Mouse (Mus musculus): Measurements from ENCODE around the gene Olfr1094. TPM values are rescaled to one million over a fixed set of nuclear protein-coding genes. Genes with fewer than 3 reads are reported as not detected.

Olfr1094 gene
- not detected in 2 replicates for polyA plus RNA-seq (2015; fragmentation: Nextera tagmentation; extraction: Ambion mirVana)

DNA sequence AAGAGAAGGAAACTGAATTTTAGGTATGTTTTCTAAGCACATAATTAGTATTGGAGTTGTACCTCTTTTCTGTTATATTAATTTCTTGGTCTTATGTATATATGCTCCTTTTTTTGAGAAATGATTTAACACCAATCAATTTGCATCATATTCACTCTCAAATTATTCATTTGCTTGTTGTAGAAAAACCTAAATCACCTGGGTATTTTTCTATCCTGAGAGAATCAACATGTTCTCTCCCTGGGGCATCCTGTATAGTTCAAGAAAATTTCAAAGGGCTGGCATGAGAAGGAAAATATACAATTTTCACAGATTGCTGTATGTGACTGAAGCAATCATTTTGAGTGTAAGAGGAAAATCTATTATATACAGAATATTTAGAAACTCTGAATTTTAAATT is at the start of gene Olfr1094:
Gene Olfr1094, plus strand, starts transcription at position 301 of the 400 bp plus-strand sequence.
- ATAC-seq (ENCODE audit: low read depth) = no peak
- no peaks in the 10 kb centered on the region for H3K36me3 ChIP-seq
- no peaks in the 10 kb centered on the region for H3K27me3 ChIP-seq
- H3K4me2 ChIP-seq = no peak within 1 kb of the TSS
- H3K4me3 ChIP-seq = no peak within 1 kb of the TSS
- no peaks in the 10 kb centered on the region for H3K4me1 ChIP-seq (replicated peaks)
- H3K9me3 ChIP-seq = no peaks in the 10 kb centered on the region
- no peak within 1 kb of the TSS for H3K27ac ChIP-seq (replicated peaks)
- no peak within 1 kb of the TSS for H3K9ac ChIP-seq

DNA sequence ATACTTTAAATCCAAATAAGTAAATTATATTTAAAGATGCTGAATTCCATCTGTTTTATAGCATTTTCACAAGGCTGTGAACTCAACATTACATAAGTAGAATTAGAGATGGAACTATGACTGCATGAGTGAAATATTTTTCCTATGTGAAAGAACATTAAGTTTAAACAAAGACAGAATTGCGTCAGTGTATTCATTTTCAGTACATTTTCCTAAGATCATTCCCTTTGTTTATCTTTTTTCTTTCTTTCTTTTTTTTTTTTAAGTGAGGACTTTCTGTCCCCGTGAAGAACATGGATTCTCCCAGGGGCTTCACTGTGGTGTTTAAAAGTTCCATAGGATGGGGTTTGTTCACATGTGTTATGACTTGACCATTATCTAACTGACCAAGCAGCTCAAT is 42.3 kb upstream of the Olfr1094 start, which contains the start of gene Olfr1093:
Gene Olfr1093, plus strand, starts transcription at position 301 of the 400 bp plus-strand sequence.
- no peak for ATAC-seq (ENCODE audit: low read depth)
- H3K9me3 ChIP-seq = no peaks in the 10 kb centered on the region
- no peak within 1 kb of the TSS for H3K9ac ChIP-seq
- WGBS = 71% methylated on average over 2 of the region's 2 CpGs
- H3K4me2 ChIP-seq = no peak within 1 kb of the TSS
- H3K4me3 ChIP-seq = no peak within 1 kb of the TSS
- H3K4me1 ChIP-seq (replicated peaks) = no peaks in the 10 kb centered on the region
- no peaks in the 10 kb centered on the region for H3K36me3 ChIP-seq
- no peaks in the 10 kb centered on the region for H3K27me3 ChIP-seq
- H3K27ac ChIP-seq (replicated peaks) = no peak within 1 kb of the TSS

GRCm38 (mm10) chr2:86809918-86810317 is 14.5 kb upstream of the Olfr1094 start, which contains the start of gene Olfr141:
Gene Olfr141 (minus strand): TSS chr2:86810018.
- Histone ChIP-seq H3K4me2 (no peak within 1 kb of the TSS), H3K4me1 (replicated peaks) (no peaks in the 10 kb centered on the region), H3K9ac (no peak within 1 kb of the TSS), H3K9me3 (no peaks in the 10 kb centered on the region), H3K27me3 (no peaks in the 10 kb centered on the region), H3K36me3 (no peaks in the 10 kb centered on the region), H3K27ac (replicated peaks) (no peak within 1 kb of the TSS), H3K4me3 (no peak within 1 kb of the TSS)
- no peak for ATAC-seq (ENCODE audit: low read depth)

DNA sequence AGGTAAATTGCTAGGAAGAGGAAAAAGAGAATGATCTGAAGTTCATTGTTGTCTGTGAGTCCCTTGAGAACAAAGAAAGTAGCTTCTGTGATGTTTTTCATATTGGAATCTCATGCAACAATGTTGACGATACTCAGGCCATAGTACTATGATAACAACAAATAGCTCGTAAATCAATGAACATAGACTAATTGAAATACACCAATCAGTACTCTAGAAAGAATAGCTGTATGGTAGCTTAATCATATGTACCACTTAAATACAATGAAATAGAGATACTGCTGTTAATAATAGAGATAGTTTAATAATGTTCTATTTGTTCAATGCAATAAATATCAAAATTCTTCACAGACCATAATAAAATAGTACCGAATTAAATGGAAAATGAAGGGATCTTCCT is 27.1 kb downstream of the Olfr1094 start, which contains the start of gene Olfr1095:
Gene Olfr1095, minus strand, starts transcription at position 101 of the 400 bp plus-strand sequence.
- 89% methylated on average over 3 of the region's 3 CpGs for WGBS
- Histone ChIP-seq H3K4me3 (no peak within 1 kb of the TSS), H3K9ac (no peak within 1 kb of the TSS), H3K36me3 (no peaks in the 10 kb centered on the region), H3K4me1 (replicated peaks) (no peaks in the 10 kb centered on the region), H3K27me3 (no peaks in the 10 kb centered on the region), H3K27ac (replicated peaks) (no peak within 1 kb of the TSS), H3K9me3 (no peaks in the 10 kb centered on the region), H3K4me2 (no peak within 1 kb of the TSS)
- ATAC-seq (ENCODE audit: low read depth) = no peak

- no peak within 1 kb of the TSS for H3K9ac ChIP-seq
- no peaks in the 10 kb centered on the region for H3K27me3 ChIP-seq
- no peaks in the 10 kb centered on the region for H3K36me3 ChIP-seq
- no peak for ATAC-seq (ENCODE audit: low read depth)
- no peak within 1 kb of the TSS for H3K4me2 ChIP-seq
- H3K27ac ChIP-seq (replicated peaks) = no peak within 1 kb of the TSS
- no peaks in the 10 kb centered on the region for H3K9me3 ChIP-seq
- no peak within 1 kb of the TSS for H3K4me3 ChIP-seq
- WGBS = 42% methylated on average over 1 of the region's 1 CpGs
- no peaks in the 10 kb centered on the region for H3K4me1 ChIP-seq (replicated peaks)
Measured at GRCm38 (mm10) chr2:86874702-86875101, 50.2 kb downstream of the Olfr1094 start, which contains the start of gene Gm13723. Gene Gm13723 (minus strand): TSS chr2:86874802.

Other genes starting within 250 kb of the Olfr1094 start
- not detected in 2 replicates for gene Olfr1082, start 225.7 kb upstream of the Olfr1094 start, polyA plus RNA-seq (2015; fragmentation: Nextera tagmentation; extraction: Ambion mirVana)
- gene Olfr1084, start 184.9 kb upstream of the Olfr1094 start, polyA plus RNA-seq (2015; fragmentation: Nextera tagmentation; extraction: Ambion mirVana) = not detected in 2 replicates
- gene Olfr1085, start 162.6 kb upstream of the Olfr1094 start, polyA plus RNA-seq (2015; fragmentation: Nextera tagmentation; extraction: Ambion mirVana) = not detected in 2 replicates
- not detected in 2 replicates for gene Olfr1086, start 144.6 kb upstream of the Olfr1094 start, polyA plus RNA-seq (2015; fragmentation: Nextera tagmentation; extraction: Ambion mirVana)
- gene Olfr1087, start 126.3 kb upstream of the Olfr1094 start, polyA plus RNA-seq (2015; fragmentation: Nextera tagmentation; extraction: Ambion mirVana) = not detected in 2 replicates
- gene Olfr1089, start 91.0 kb upstream of the Olfr1094 start, polyA plus RNA-seq (2015; fragmentation: Nextera tagmentation; extraction: Ambion mirVana) = not detected in 2 replicates
- gene Olfr1090, start 65.7 kb upstream of the Olfr1094 start, polyA plus RNA-seq (2015; fragmentation: Nextera tagmentation; extraction: Ambion mirVana) = not detected in 2 replicates
- gene Olfr1093, start 42.2 kb upstream of the Olfr1094 start, polyA plus RNA-seq (2015; fragmentation: Nextera tagmentation; extraction: Ambion mirVana) = not detected in 2 replicates
- gene Olfr141, start 14.6 kb upstream of the Olfr1094 start, polyA plus RNA-seq (2015; fragmentation: Nextera tagmentation; extraction: Ambion mirVana) = not detected in 2 replicates
- not detected in 2 replicates for gene Olfr1095, start 27.0 kb downstream of the Olfr1094 start, polyA plus RNA-seq (2015; fragmentation: Nextera tagmentation; extraction: Ambion mirVana)
- not detected in 2 replicates for gene Gm13723, start 50.1 kb downstream of the Olfr1094 start, polyA plus RNA-seq (2015; fragmentation: Nextera tagmentation; extraction: Ambion mirVana)
- gene Olfr1097, start 67.6 kb downstream of the Olfr1094 start, polyA plus RNA-seq (2015; fragmentation: Nextera tagmentation; extraction: Ambion mirVana) = not detected in 2 replicates
- gene Olfr1098, start 99.9 kb downstream of the Olfr1094 start, polyA plus RNA-seq (2015; fragmentation: Nextera tagmentation; extraction: Ambion mirVana) = not detected in 2 replicates
- gene Olfr1099, start 136.0 kb downstream of the Olfr1094 start, polyA plus RNA-seq (2015; fragmentation: Nextera tagmentation; extraction: Ambion mirVana) = not detected in 2 replicates
- gene Olfr1100, start 155.3 kb downstream of the Olfr1094 start, polyA plus RNA-seq (2015; fragmentation: Nextera tagmentation; extraction: Ambion mirVana) = not detected in 2 replicates
- gene Olfr1101, start 166.6 kb downstream of the Olfr1094 start, polyA plus RNA-seq (2015; fragmentation: Nextera tagmentation; extraction: Ambion mirVana) = not detected in 2 replicates
- gene Olfr1102, start 173.7 kb downstream of the Olfr1094 start, polyA plus RNA-seq (2015; fragmentation: Nextera tagmentation; extraction: Ambion mirVana) = not detected in 2 replicates
- not detected in 2 replicates for gene Olfr1104, start 202.4 kb downstream of the Olfr1094 start, polyA plus RNA-seq (2015; fragmentation: Nextera tagmentation; extraction: Ambion mirVana)
- gene Olfr1105, start 211.9 kb downstream of the Olfr1094 start, polyA plus RNA-seq (2015; fragmentation: Nextera tagmentation; extraction: Ambion mirVana) = not detected in 2 replicates
- gene Olfr1106, start 227.6 kb downstream of the Olfr1094 start, polyA plus RNA-seq (2015; fragmentation: Nextera tagmentation; extraction: Ambion mirVana) = not detected in 2 replicates

All from neural tube, embryonic 13.5 days (tissue).